Mouse (Mus musculus) R1 (cell line): ENCODE measurements around the gene Trim31.
A peak's percentile ranks its signal among the peaks of the same experiment; 100 is the strongest.
"Not testable (repeated sequence)": the region's sequence is repeated elsewhere in the genome, so short reads cannot be mapped to it uniquely, and the experiment has no call there.

ENCODE experiments used
- DNase-seq: peaks from one replicate; pipeline ENCODE4 v3.0.0-alpha.2; 2018; ENCODE audit warnings: low read depth, low spot score

The Trim31 gene

GRCm38 (mm10) chr17:36897552-36898205 is at the start of gene Trim31:
Gene Trim31, plus strand, starts transcription at chr17:36898118.
- DNase-seq, result no peak

GRCm38 (mm10) chr17:36848911-36849310 is 49.0 kb upstream of the Trim31 start:
- no peak for DNase-seq

GRCm38 (mm10) chr17:36849992-36850391 is 47.9 kb upstream of the Trim31 start:
- no peak for DNase-seq

- DNase-seq, result no peak
These were observed 46.7 kb upstream of the Trim31 start for GRCm38 (mm10) chr17:36851200-36851599.

GRCm38 (mm10) chr17:36851627-36852026 is 46.3 kb upstream of the Trim31 start:
- DNase-seq, result no peak

- DNase-seq, result no peak
These were observed 42.4 kb upstream of the Trim31 start for GRCm38 (mm10) chr17:36855484-36855883.

- DNase-seq, result no peak
These were observed 41.7 kb upstream of the Trim31 start for GRCm38 (mm10) chr17:36856236-36856635.

- DNase-seq, result no peak
These were observed 39.7 kb upstream of the Trim31 start for GRCm38 (mm10) chr17:36858181-36858580.

GRCm38 (mm10) chr17:36861680-36862079 is 36.2 kb upstream of the Trim31 start:
- no peak for DNase-seq

GRCm38 (mm10) chr17:36866719-36867527 is 31.0 kb upstream of the Trim31 start, which contains the start of gene Trim15:
Gene Trim15, minus strand, starts transcription at chr17:36867210.
- DNase-seq, result peak; percentile 48

GRCm38 (mm10) chr17:36868836-36869235 is 29.1 kb upstream of the Trim31 start:
- no peak for DNase-seq

- DNase-seq, result no peak
These were observed 28.5 kb upstream of the Trim31 start, which contains the start of gene Trim10 for GRCm38 (mm10) chr17:36869284-36869954. Gene Trim10, plus strand, starts transcription at chr17:36869574.

GRCm38 (mm10) chr17:36869955-36870810 is 27.7 kb upstream of the Trim31 start:
- no peak for DNase-seq

GRCm38 (mm10) chr17:36874636-36875035 is 23.3 kb upstream of the Trim31 start:
- DNase-seq, result no peak

GRCm38 (mm10) chr17:36883350-36883749 is 14.6 kb upstream of the Trim31 start:
- DNase-seq, result no peak

- no peak for DNase-seq
These were observed 12.7 kb upstream of the Trim31 start for GRCm38 (mm10) chr17:36885132-36885790.

- no peak for DNase-seq
These were observed 7.6 kb upstream of the Trim31 start, which contains the start of gene Trim40 for GRCm38 (mm10) chr17:36890073-36890903. Gene Trim40, minus strand, starts transcription at chr17:36890123.

- DNase-seq, result not testable (repeated sequence)
These were observed 6.4 kb upstream of the Trim31 start for GRCm38 (mm10) chr17:36891496-36891895.

- peak; percentile 71 for DNase-seq
These were observed 5.6 kb upstream of the Trim31 start for GRCm38 (mm10) chr17:36892362-36892761.

- DNase-seq, result no peak
These were observed 4.5 kb upstream of the Trim31 start for GRCm38 (mm10) chr17:36893387-36893786.
